Mouse (Mus musculus) embryo, embryonic 10 days (tissue): ENCODE results near the gene Nup62.

Experiments
- DNase-seq: peaks from one replicate; pipeline ENCODE4 v3.0.0-alpha.2; 2015; ENCODE audit warnings: low spot score

Nup62 gene

GRCm38 (mm10) chr7:44819391-44819790 is 3.5 kb downstream of the Nup62 start:
- peak; percentile 1 for DNase-seq

DNA sequence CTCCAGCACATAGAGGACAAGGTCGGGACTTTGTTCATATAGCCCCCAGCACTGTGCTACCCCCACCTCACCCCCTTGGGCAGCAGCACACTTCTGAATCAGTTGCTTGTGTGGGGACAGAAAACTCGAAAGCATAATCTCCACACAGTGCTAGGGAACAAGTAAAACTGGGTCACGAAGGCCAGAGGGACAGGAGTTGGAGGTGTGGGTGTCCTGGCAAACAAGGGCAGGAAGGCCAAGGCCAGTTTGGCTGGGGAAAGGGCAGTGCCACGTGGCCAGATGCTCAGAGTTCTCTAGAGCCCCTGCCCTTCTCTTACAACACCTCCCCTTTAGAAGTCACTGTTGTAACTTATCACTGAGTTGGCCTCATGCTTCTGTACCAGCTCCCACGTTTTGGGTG is 4.0 kb downstream of the Nup62 start:
- DNase-seq, result peak; percentile 3

DNA sequence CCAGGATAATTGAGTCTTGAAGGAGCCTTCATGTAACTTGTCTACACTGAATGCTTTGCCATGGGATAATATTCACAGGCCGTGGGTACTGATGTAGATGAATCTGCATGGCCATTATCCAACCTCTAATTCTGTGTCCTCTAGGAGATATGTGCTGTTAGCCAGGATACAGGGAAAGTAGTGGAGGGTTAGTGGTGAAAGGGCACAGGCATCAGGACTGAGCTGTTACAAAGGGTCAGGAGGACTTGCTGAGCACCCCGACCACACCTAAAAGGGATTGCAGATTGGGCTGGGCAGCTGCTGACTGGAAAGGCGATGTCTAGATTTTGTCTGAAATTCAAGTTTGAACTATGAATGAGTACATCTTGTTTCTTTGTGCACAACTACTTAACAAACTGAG is 4.6 kb downstream of the Nup62 start:
- DNase-seq, result peak; percentile 2

GRCm38 (mm10) chr7:44821666-44822448 is 6.0 kb downstream of the Nup62 start:
- no peak for DNase-seq

DNA sequence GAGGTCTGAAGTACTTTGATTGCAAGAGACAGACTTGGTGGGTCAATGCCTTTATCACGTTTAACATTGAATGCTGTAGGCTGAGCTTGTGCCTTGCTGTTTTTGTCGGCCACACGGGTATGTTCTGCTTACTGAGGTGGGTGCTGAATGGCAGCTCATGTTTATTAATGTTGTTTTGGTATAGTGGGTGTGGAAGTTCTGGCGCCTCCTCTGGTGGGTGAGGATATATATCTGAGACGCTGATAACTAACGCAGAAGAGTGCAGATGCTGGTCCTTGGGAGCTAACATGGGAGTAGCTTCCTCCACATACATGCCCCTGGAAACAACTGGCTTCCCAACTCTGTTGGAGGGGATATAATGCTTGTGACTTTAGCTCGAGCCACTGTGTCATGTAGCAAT is 7.5 kb downstream of the Nup62 start:
- DNase-seq, result no peak

- peak; percentile 86 for DNase-seq
These were observed 9.0 kb downstream of the Nup62 start for GRCm38 (mm10) chr7:44824872-44825271.

DNA sequence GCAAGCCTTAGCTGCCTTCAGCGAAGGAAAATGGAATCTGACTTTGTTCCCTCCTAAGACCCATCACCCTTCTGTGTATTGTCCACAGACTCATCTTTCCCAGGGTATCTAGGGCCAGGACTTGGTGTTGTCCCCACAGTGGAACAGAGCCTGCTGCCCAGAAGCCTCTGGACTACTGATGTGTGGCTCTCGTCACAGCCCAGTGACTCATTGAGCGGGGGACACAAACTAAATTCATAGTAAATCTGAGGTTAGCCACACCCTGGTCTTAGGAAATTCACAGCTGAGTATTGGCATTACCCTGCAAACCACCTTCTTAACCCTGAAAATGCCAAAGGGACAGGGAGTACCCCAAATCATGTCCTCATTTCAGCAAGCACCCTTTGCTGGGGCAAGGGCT is 10.9 kb downstream of the Nup62 start:
- no peak for DNase-seq

GRCm38 (mm10) chr7:44828706-44829105 is 12.8 kb downstream of the Nup62 start:
- DNase-seq, result no peak

DNA sequence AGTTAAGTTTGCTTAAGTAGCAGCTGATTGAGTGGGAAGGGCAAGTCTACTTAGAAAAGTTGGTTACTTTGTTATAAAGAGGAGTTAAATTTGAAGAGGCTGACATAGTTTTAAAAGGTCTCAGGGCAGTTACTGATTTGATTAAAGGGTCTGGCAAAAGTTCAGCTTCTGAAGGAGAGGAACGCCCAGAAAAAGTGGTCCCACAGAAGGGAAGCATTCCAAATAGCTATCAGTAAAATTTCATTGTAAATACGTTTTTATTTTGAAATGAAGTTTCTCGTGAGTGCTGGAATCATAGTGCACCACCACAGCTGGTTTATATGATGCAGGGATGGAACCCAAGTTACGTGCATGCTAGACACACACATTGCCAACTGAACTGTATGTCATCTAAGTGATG is 16.9 kb downstream of the Nup62 start:
- DNase-seq, result no peak

DNA sequence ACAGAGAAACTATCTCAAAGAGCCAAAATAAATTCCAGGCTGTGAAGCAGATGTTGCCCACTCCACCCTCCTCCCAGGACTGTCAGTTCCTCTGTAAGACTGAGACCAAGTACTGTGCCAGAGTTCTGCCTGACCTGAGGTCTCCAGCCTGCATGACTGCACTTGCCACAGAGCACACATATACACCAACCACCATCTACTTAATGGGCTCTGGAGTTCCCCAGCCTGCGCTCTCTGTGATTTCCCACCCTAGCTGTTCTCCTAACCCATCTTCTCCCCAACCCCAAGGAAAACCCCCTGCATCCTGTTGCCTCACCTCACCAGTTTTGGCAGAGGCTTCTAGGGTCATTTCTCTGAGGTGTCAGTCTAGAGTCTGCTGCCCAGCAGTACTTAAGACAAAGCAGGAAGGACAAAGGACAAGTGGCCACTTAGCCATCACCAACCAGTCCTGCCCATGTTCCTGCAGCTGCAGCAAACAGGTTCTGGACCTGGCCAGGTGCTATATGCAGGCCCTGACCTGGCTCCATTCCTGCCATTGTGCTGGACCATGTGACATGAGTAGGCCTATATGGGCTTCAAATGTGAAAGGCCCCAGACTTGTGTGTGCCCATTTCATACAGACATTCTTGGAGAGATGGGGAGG is 19.6 kb downstream of the Nup62 start:
- DNase-seq, result no peak

DNA sequence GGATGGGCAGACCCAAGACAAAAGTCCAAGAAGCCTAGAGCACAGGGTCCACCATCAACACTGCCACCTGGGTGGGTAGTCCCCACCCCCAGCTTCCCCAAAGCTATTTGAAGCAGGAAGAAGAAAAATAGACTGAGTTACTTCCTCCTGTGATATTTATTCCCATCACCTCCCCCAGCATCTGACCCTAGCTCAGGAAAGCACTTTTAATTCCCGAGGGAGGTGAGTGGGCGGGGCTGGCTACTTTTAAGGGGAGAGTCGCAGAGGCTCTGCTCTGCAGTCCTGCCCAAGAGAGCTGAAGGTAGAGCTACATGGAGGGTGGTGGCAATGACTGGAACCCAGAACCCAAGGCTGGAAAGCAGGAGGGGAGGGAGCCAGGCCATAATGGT is 20.1 kb downstream of the Nup62 start:
- DNase-seq, result no peak

DNA sequence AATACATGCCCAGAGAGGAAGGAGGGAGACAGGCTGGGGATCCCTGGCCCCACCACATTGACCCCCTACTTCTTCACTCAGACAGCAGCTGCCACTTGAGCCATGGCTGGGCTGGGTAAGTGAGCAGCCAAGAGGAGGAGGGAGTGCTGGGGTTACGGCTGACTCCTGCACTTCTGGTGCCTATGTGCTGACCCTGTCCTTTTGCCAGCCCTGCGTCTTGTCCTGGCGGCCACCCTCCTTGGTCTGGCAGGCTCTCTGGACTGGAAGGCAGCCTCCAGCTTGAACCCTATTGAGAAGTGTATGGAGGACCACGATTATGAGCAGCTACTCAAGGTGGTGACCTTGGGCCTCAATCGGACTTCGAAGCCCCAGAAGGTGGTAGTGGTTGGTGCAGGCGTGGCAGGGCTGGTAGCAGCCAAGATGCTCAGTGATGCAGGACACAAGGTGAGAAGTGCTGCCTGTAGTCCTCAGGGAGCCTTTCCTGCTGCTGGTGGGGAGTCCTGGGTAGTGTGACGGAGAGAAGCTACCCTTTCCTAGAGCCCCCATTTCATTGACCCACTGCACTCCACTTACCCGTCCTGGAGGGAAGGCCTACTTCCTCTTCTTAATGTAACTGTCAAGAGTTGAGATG is 20.6 kb downstream of the Nup62 start:
- DNase-seq, result no peak

GRCm38 (mm10) chr7:44838073-44838472 is 22.2 kb downstream of the Nup62 start:
- no peak for DNase-seq

DNA sequence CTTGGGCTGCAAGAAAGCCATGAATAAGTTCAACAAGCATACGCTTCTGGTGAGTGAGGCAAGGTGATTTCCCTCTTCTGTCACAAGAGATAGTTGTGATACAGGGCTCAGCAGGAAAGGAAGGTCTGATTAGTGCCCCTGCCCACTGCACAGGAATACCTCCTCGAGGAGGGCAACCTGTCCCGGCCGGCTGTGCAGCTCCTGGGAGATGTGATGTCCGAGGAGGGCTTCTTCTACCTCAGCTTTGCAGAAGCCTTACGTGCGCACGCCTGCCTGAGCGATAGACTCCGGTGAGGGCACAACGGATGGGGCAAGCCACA is 23.2 kb downstream of the Nup62 start:
- no peak for DNase-seq

DNA sequence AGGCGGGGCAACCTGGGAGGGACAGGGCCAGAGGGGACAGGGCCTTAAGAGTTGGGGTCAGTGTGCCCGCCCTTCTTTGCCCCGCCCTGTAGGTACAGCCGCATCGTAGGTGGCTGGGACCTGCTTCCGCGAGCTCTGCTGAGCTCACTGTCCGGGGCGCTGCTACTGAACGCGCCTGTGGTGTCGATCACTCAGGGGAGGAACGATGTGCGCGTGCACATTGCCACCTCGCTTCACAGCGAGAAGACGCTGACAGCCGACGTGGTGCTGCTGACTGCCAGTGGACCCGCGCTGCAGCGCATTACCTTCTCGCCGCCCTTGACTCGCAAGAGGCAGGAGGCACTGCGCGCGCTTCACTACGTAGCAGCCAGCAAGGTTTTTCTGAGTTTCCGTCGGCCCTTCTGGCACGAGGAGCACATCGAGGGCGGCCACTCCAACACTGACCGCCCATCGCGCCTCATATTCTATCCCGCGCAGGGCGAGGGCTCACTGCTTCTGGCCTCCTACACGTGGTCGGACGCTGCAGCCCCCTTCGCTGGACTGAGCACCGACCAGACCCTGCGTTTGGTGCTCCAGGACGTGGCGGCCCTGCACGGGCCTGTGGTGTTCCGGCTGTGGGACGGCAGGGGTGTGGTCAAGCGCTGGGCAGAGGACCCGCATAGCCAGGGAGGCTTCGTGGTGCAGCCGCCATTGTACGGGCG is 23.8 kb downstream of the Nup62 start:
- peak; percentile 73 for DNase-seq

DNA sequence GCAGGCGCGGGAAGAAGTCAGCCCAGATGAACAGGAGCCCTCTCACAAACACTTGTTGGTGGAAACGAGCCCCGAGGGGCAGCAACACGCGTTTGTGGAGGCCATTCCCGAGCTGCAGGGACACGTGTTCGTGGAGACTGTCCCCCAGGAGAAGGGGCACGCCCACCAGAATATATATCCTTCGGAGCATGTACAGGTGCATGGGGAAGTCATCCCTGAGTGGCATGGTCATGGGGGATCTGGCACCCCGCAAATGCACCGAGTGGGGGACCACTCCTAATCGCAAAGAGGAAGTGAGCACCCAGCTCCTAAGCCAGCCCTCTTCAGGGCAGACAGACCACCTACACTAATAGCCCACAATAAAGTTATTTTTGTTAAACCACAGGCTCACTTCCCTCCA is 24.5 kb downstream of the Nup62 start:
- DNase-seq, result no peak

DNA sequence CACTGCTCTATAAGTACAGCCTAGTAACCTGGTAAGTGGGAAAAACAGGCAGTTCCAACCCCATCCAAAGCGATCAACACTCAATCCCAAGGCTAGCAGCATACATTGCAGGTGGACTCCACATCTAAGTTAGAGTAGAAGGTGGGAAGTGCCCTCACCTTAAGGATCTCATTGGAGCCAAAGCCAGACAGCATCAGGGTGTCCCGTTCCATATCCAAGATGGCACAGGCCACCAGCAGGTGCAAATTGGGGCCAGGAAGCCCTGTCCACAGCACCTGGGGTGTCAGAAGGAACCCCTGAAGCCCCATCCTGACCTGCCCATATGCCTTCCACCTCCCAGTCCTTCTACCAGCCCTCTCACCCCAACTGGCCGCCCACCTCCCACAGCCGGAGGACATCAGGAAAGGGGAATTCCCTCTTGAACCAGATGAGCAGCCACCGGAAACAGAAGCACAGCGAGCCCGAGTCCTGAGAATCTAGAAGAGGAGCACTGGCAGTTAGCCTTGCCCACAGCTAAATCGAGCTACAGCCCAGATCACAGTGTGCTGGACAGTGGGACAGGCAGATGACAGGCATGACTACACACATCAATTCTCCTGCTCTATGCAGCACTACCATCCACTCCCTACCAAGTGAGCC is 26.1 kb downstream of the Nup62 start:
- no peak for DNase-seq

DNA sequence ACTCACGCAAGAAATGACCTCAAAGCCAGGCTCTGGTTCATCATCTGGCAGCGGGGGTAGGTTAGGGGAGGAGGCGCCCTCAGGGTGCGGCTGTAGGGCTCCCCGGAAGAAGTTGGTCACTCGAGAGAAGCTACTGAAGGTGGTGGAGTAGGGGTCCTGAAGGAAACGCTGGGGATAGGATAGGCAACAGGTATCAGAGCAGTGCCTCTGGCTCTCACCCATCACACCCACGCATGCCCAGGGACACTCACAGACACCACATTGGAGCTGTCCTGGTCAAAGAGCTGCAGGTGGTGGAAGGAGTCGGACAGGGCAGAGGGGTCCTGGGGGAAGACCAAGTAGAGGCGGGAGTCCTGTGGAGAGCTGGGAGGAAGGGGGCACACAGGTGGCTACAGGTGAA is 29.1 kb downstream of the Nup62 start:
- no peak for DNase-seq

GRCm38 (mm10) chr7:44846804-44847203 is 30.9 kb downstream of the Nup62 start:
- no peak for DNase-seq

DNA sequence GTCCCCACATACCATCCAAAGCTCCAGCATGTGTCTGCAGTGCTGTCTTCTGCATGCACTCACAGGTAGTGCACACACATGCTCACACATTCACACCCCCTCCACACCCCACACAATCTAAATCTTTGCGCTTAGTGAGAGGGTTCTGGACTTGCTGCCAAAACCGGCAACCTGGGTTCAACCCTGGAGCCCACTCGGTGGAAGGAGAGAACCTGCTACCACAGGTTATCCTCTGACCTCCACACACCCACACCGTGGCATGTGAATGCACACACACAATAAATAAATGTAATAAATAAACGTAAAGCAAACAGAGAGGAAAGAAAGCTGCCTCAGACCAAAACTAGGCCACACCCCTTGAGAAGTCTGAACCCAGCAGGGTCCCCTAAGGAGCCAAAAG is 31.9 kb downstream of the Nup62 start:
- DNase-seq, result no peak

DNA sequence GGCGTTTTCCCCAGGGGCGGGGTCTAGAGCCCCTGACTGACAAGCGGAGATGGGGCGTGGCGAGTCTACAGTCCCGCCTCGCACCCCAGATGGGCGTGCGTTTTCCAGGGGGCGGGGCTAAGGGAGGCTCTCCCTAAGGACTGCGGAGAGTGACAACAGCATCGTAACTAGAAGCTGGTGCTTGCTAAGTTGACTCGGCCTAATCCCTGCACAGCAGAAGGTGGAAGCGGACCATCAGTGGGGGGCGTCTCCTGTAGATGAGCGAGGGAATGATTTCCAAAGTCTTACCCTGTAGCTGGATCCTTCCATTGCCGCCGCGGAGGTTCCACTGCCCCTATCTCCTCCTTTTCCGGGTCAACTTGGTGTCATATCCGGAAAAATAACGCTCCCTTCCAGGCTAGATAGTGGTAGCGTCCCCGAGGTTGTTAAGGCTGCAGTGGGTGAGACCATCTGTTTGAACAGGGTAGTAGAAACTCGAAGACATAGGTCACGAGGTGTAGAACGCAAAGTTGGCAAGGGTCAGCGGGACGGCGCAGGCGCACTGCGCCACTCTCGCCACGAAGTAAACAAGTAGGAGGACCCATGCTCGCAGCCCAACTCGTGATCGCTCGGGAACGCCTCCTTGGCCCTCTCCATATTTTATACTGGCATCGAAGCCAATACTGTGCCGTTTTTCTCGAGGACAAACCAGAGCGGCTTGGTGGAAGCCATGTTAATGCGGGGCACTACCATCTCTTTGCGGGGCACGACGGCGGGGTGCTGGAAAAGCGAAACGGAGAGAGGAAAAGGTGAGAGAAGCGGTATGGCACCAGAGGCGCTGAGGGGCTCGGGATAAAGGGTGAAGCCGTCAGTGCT is 32.9 kb downstream of the Nup62 start, which contains the start of the genes Akt1s1 and Tbc1d17:
Gene Akt1s1, plus strand, starts transcription at position 431 of the 855 bp plus-strand sequence.
Gene Tbc1d17, minus strand, starts transcription at position 519 of the 855 bp plus-strand sequence.
- DNase-seq, result peak; percentile 98
